Mouse (Mus musculus): ENCODE results near the gene Gm20388. TPM values are rescaled to one million over a fixed set of nuclear protein-coding genes. Genes with fewer than 3 reads are reported as not detected.
"Not testable (repeated sequence)": the region's sequence is repeated elsewhere in the genome, so short reads cannot be mapped to it uniquely, and the experiment has no call there.

Gm20388 gene
- polyA plus RNA-seq, 1 experiment from 2014 or later = 5.5 TPM

DNA sequence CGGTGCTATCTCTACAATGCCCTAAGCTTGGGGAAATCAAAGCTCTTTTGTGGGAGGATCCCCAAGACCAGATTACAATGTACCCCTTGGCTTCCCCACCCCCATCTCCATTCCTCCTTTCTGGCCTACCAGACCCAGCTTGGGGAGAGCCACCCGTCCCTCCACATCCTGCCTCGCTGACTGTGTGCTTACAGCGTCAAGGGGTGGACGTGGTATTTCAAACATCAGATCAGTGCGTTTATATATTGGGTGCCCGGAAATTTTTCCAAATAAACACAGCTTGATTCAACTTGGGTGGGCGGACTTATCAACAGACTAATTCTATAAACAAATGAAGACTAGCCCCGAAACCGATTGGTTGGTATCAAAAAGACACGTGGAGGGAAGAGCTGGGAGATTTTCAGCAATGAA lies 1216.7 kb downstream of the Gm20388 start:
- DNase-seq (ENCODE audit: extremely low spot score, low spot score) = no peak
- H3K4me1 ChIP-seq = peaks cover 48% of the 10 kb centered on the region

GRCm38 (mm10) chr8:121127756-121128375 lies 1217.2 kb downstream of the Gm20388 start, which contains the start of gene Foxl1:
Gene Foxl1 (plus strand): TSS chr8:121127940.
- H3K4me1 ChIP-seq = peaks cover 43% of the 10 kb centered on the region
- H3K27me3 ChIP-seq (ENCODE audit: poor library complexity, severe bottlenecking) = peaks cover 100% of the 10 kb centered on the region
- peak within 1 kb of the TSS; percentile 35 for H3K4me3 ChIP-seq
- peak; percentile 41 for DNase-seq (ENCODE audit: extremely low spot score, low spot score)
- under 1% methylated on average over 43 of the region's 43 CpGs for WGBS
- H3K9me3 ChIP-seq = no peaks in the 10 kb centered on the region
- no peaks in the 10 kb centered on the region for H3K36me3 ChIP-seq (replicated peaks)
- 0 out of 2 replicates have a peak within 1 kb of the TSS, but pooled peaks have one; percentile 44 for H3K27ac ChIP-seq

More for the DNA sequence above, 1216.7 kb downstream of the Gm20388 start:
- Histone ChIP-seq H3K4me3 (no peak overlapping the region), H3K36me3 (replicated peaks) (no peaks in the 10 kb centered on the region), H3K27me3 (ENCODE audit: poor library complexity, severe bottlenecking) (peaks cover 100% of the 10 kb centered on the region), H3K9me3 (no peaks in the 10 kb centered on the region), H3K27ac (no peak overlapping the region)
- 1% methylated on average over 11 of the region's 11 CpGs for WGBS

DNA sequence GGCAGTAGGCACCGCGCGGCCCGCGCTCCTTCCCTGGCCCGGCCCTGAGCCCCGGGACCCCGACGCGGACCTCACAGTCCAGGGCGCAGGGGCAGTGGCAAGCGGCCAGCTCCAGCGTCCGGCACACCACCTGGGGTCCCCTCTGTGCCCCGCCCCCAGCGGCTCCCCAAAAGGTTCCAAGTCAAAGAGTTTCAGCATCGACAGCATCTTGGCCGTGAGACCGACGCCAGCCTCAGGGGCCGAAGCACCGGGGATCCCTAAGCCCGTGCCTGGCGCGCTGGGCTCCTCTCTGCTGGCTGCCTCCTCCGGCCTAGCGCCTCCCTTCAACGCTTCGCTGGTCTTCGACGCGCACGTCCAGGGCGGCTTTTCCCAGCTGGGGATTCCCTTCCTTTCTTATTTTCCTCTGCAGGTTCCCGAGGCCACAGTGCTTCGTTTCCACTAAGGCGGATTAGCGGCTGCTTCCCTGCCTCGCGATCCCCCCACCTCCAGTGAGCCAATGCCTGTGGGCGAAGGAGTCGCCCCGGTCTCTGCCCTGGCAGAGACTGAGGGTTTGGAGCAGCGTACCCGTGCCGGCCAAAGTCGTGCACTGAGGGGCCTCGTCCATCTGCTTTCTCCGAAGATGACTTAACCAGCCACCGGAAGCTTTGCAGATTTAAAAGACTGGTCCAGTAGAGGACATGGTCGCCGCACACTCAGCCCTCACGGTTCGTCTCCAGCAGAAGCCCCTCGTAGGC lies 1218.1 kb downstream of the Gm20388 start:
- Histone ChIP-seq H3K27ac (0 out of 2 replicates have a peak overlapping the region, but pooled peaks have one; percentile 44), H3K27me3 (ENCODE audit: poor library complexity, severe bottlenecking) (peaks cover 100% of the 10 kb centered on the region), H3K36me3 (replicated peaks) (no peaks in the 10 kb centered on the region), H3K9me3 (no peaks in the 10 kb centered on the region), H3K4me1 (peaks cover 43% of the 10 kb centered on the region), H3K4me3 (peak overlapping the region; percentile 35)
- DNase-seq (ENCODE audit: extremely low spot score, low spot score) = peak; percentile 47
- under 1% methylated on average over 55 of the region's 55 CpGs for WGBS

GRCm38 (mm10) chr8:121129265-121129940 lies 1218.8 kb downstream of the Gm20388 start:
- H3K9me3 ChIP-seq = no peaks in the 10 kb centered on the region
- no peak overlapping the region for H3K27ac ChIP-seq
- peak overlapping the region; percentile 35; the same call in 1 of the 2 replicates for H3K4me3 ChIP-seq
- no peaks in the 10 kb centered on the region for H3K36me3 ChIP-seq (replicated peaks)
- H3K4me1 ChIP-seq = peaks cover 43% of the 10 kb centered on the region
- DNase-seq (ENCODE audit: extremely low spot score, low spot score) = no peak
- whole genome bisulfite sequencing = 13% methylated on average over 16 of the region's 16 CpGs
- H3K27me3 ChIP-seq (ENCODE audit: poor library complexity, severe bottlenecking) = peaks cover 99% of the 10 kb centered on the region

- H3K4me1 ChIP-seq = peaks cover 32% of the 10 kb centered on the region
- H3K4me3 ChIP-seq = no peak overlapping the region
- no peaks in the 10 kb centered on the region for H3K9me3 ChIP-seq
- no peaks in the 10 kb centered on the region for H3K36me3 ChIP-seq (replicated peaks)
- no peak overlapping the region for H3K27ac ChIP-seq
- peaks cover 99% of the 10 kb centered on the region for H3K27me3 ChIP-seq (ENCODE audit: poor library complexity, severe bottlenecking)
- DNase-seq (ENCODE audit: extremely low spot score, low spot score) = peak; percentile 42
- WGBS = 34% methylated on average over 5 of the region's 5 CpGs
Measured at GRCm38 (mm10) chr8:121130522-121130921, 1219.9 kb downstream of the Gm20388 start.

DNA sequence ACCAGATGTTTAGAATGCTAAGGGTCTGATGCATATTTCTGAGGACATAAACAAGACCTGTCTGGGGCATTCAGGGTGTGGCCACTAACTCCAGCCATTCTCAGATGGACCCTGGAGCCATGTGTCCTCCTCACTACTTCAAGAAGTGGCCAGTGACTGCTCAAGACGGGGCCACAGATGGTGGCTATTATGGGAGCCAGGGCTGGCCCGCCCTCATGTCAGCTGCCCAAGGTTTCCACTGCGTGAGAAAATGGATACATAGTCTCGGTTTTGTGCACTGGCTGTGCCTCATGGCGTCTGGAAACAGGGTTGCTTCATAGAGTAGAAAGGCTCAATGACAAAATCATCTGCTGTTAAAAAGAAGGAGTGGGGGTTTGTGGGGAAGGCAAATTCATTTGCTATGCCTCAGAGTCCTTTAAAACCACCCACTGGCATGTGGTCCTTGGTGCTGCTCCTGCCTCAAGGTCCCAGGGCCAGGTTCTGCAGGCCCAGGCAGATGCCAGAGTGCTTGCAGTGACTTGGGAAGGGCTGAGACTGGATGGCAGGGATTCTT lies 1222.4 kb downstream of the Gm20388 start:
- H3K27ac ChIP-seq = no peak overlapping the region
- H3K9me3 ChIP-seq = peaks cover 9% of the 10 kb centered on the region
- H3K4me1 ChIP-seq = peaks cover 12% of the 10 kb centered on the region
- WGBS = 64% methylated on average over 5 of the region's 5 CpGs
- no peaks in the 10 kb centered on the region for H3K36me3 ChIP-seq (replicated peaks)
- H3K4me3 ChIP-seq = no peak overlapping the region
- H3K27me3 ChIP-seq (ENCODE audit: poor library complexity, severe bottlenecking) = peaks cover 75% of the 10 kb centered on the region
- no peak for DNase-seq (ENCODE audit: extremely low spot score, low spot score)

GRCm38 (mm10) chr8:121134102-121134501 lies 1223.5 kb downstream of the Gm20388 start:
- H3K36me3 ChIP-seq (replicated peaks) = no peaks in the 10 kb centered on the region
- peaks cover 14% of the 10 kb centered on the region for H3K9me3 ChIP-seq
- DNase-seq (ENCODE audit: extremely low spot score, low spot score) = no peak
- WGBS = 90% methylated on average over 10 of the region's 10 CpGs
- no peak overlapping the region for H3K4me3 ChIP-seq
- peaks cover 65% of the 10 kb centered on the region for H3K27me3 ChIP-seq (ENCODE audit: poor library complexity, severe bottlenecking)
- peaks cover 2% of the 10 kb centered on the region for H3K4me1 ChIP-seq
- H3K27ac ChIP-seq = no peak overlapping the region

GRCm38 (mm10) chr8:121134512-121134911 lies 1223.9 kb downstream of the Gm20388 start:
- Histone ChIP-seq H3K9me3 (peaks cover 14% of the 10 kb centered on the region), H3K36me3 (replicated peaks) (no peaks in the 10 kb centered on the region), H3K27me3 (ENCODE audit: poor library complexity, severe bottlenecking) (peaks cover 61% of the 10 kb centered on the region), H3K4me3 (no peak overlapping the region), H3K4me1 (no peaks in the 10 kb centered on the region), H3K27ac (no peak overlapping the region)
- 90% methylated on average over 11 of the region's 11 CpGs for WGBS
- DNase-seq (ENCODE audit: extremely low spot score, low spot score) = no peak

DNA sequence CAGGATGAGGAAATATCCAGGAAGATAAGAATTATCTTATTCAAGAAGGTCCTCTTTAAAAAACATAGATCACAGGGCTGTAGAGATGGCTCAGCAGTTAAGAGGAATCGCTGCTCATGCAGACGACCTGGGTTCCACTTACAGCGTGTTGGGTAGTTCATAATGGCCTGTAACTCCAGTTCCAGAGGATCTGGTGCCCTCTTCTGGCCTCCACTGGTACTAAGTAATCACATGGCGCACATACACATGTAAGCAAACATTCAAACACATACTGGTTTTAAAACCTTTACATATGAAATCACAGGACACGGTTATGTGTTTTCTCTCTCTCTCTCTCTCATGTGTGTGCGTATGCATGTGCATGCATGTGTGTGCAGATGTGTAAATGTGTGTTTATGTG lies 1226.2 kb downstream of the Gm20388 start:
- peaks cover 14% of the 10 kb centered on the region for H3K9me3 ChIP-seq
- H3K36me3 ChIP-seq (replicated peaks) = no peaks in the 10 kb centered on the region
- H3K4me1 ChIP-seq = no peaks in the 10 kb centered on the region
- 92% methylated on average over 6 of the region's 6 CpGs for WGBS
- peaks cover 42% of the 10 kb centered on the region for H3K27me3 ChIP-seq (ENCODE audit: poor library complexity, severe bottlenecking)
- DNase-seq (ENCODE audit: extremely low spot score, low spot score) = no peak
- no peak overlapping the region for H3K27ac ChIP-seq
- no peak overlapping the region for H3K4me3 ChIP-seq

DNA sequence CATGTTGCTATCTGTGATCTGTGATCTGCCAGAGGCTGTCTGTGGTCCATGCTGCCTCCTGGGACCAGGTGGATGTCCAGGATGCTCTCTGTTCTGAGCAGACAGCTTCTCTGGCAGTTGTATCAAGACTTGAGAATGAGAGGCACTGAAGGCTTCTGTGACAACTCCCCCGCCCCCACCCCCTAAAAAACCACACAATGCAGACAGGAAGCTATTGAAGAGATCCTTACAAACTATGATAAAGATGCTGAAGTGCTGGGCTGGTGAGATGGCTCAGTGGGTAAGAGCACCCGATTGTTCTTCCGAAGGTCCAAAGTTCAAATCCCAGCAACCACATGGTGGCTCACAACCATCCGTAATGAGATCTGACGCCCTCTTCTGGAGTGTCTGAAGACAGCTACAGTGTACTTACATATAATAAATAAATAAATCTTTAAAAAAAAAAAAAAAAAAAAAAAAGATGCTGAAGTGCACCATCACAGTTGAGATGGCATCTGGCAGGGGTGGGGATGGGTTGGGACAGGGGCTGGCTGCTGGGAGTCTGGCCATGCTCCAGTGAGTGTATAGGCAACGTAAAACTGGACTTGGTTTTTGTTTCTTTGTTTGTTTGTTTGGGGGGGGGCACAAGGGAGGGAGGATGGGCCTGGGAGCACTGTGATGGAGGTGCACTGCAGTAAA lies 1235.0 kb downstream of the Gm20388 start:
- peaks cover 16% of the 10 kb centered on the region; the same call in 1 of the 2 replicates for H3K4me1 ChIP-seq
- not testable (repeated sequence) for H3K9me3 ChIP-seq; H3K27ac ChIP-seq; DNase-seq (ENCODE audit: extremely low spot score, low spot score); H3K36me3 ChIP-seq (replicated peaks); H3K4me3 ChIP-seq
- WGBS = 82% methylated on average over 5 of the region's 6 CpGs
- peaks cover 44% of the 10 kb centered on the region for H3K27me3 ChIP-seq (ENCODE audit: poor library complexity, severe bottlenecking)

DNA sequence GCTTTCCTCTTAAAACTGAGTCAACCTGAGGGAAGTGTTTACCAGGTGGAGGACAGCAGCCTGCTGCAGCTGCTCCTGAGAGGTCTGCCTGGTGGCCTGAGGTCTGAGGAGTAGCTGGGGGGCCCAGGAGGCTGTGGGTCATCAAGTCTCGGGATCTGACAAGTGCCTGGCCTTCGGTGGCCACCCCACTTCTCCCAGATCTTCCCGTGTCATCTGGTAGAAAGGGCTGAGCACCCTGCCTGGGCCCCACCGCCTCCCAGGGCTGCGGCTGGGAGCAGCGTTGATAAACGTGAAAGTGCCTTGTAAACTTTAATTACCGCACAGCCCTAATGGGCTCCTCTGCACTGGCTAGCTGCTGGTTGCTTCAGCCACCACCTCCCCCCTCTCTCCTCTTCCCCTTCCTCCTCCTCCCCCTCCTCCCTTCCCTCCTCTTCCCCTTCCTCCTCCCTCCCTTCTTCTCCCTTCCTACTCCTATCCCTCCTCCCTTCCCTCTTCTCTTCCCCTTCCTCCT lies 1238.0 kb downstream of the Gm20388 start:
- Histone ChIP-seq H3K4me1 (peaks cover 10% of the 10 kb centered on the region; the same call in 1 of the 2 replicates), H3K4me3 (no peak overlapping the region), H3K27ac (no peak overlapping the region), H3K9me3 (no peaks in the 10 kb centered on the region), H3K27me3 (ENCODE audit: poor library complexity, severe bottlenecking) (peaks cover 23% of the 10 kb centered on the region), H3K36me3 (replicated peaks) (no peaks in the 10 kb centered on the region)
- DNase-seq (ENCODE audit: extremely low spot score, low spot score) = no peak
- WGBS = 46% methylated on average over 8 of the region's 8 CpGs

GRCm38 (mm10) chr8:121152394-121152793 lies 1241.8 kb downstream of the Gm20388 start:
- H3K9me3 ChIP-seq = no peaks in the 10 kb centered on the region
- H3K4me3 ChIP-seq = no peak overlapping the region
- 78% methylated on average over 12 of the region's 12 CpGs for WGBS
- no peak overlapping the region for H3K27ac ChIP-seq
- H3K4me1 ChIP-seq = peaks cover 10% of the 10 kb centered on the region; the same call in 1 of the 2 replicates
- H3K36me3 ChIP-seq (replicated peaks) = no peaks in the 10 kb centered on the region
- H3K27me3 ChIP-seq (ENCODE audit: poor library complexity, severe bottlenecking) = peaks cover 31% of the 10 kb centered on the region
- DNase-seq (ENCODE audit: extremely low spot score, low spot score) = no peak
